Mouse (Mus musculus): ENCODE measurements around the gene Syne1. TPM values are rescaled to one million over a fixed set of nuclear protein-coding genes. Genes with fewer than 3 reads are reported as not detected.

Gene Syne1
- polyA plus RNA-seq, 1 experiment from 2014 or later = 19.6 TPM

- no peak overlapping the region for H3K4me2 ChIP-seq (ENCODE audit: low read length)
- 90% methylated on average over 3 of the region's 3 CpGs for WGBS
Observed at GRCm38 (mm10) chr10:5205977-5206376, 345.3 kb downstream of the Syne1 start.

GRCm38 (mm10) chr10:5205570-5205969 lies 345.7 kb downstream of the Syne1 start:
- Histone ChIP-seq H3K4me2 (ENCODE audit: low read length) (no peak overlapping the region), H3K4me3 (ENCODE audit: low read depth, low read length) (no peak overlapping the region), H3K4me1 (ENCODE audit: control insufficient read depth, insufficient read depth, low read length) (no peaks in the 10 kb centered on the region; the same call in 1 of the 2 replicates), H3K9me3 (replicated peaks; ENCODE audit: control insufficient read depth, low read length, poor library complexity, severe bottlenecking) (no peaks in the 10 kb centered on the region), H3K36me3 (ENCODE audit: control insufficient read depth, insufficient read depth, low read length) (peaks cover 4% of the 10 kb centered on the region; the same call in 1 of the 2 replicates), H3K9ac (ENCODE audit: low read depth, low read length) (no peak overlapping the region), H3K27me3 (ENCODE audit: control insufficient read depth, insufficient read depth, low read depth, low read length) (no peaks in the 10 kb centered on the region), H3K27ac (ENCODE audit: low read length) (no peak overlapping the region)
- WGBS = 87% methylated on average over 5 of the region's 5 CpGs
- no peak for ATAC-seq

More at GRCm38 (mm10) chr10:5205977-5206376, 345.3 kb downstream of the Syne1 start:
- H3K27ac ChIP-seq (ENCODE audit: low read length) = no peak overlapping the region
- H3K4me3 ChIP-seq (ENCODE audit: low read depth, low read length) = no peak overlapping the region
- no peaks in the 10 kb centered on the region; the same call in 1 of the 2 replicates for H3K4me1 ChIP-seq (ENCODE audit: control insufficient read depth, insufficient read depth, low read length)
- H3K36me3 ChIP-seq (ENCODE audit: control insufficient read depth, insufficient read depth, low read length) = peaks cover 4% of the 10 kb centered on the region; the same call in 1 of the 2 replicates
- ATAC-seq = no peak
- no peaks in the 10 kb centered on the region for H3K27me3 ChIP-seq (ENCODE audit: control insufficient read depth, insufficient read depth, low read depth, low read length)
- no peaks in the 10 kb centered on the region for H3K9me3 ChIP-seq (replicated peaks; ENCODE audit: control insufficient read depth, low read length, poor library complexity, severe bottlenecking)
- H3K9ac ChIP-seq (ENCODE audit: low read depth, low read length) = no peak overlapping the region

- 53% methylated on average over 10 of the region's 10 CpGs for WGBS
- no peaks in the 10 kb centered on the region; the same call in 1 of the 2 replicates for H3K4me1 ChIP-seq (ENCODE audit: control insufficient read depth, insufficient read depth, low read length)
- H3K4me3 ChIP-seq (ENCODE audit: low read depth, low read length) = no peak overlapping the region
- H3K27me3 ChIP-seq (ENCODE audit: control insufficient read depth, insufficient read depth, low read depth, low read length) = no peaks in the 10 kb centered on the region
- no peak overlapping the region for H3K27ac ChIP-seq (ENCODE audit: low read length)
- ATAC-seq = peak; percentile 69
- no peaks in the 10 kb centered on the region for H3K9me3 ChIP-seq (replicated peaks; ENCODE audit: control insufficient read depth, low read length, poor library complexity, severe bottlenecking)
- H3K36me3 ChIP-seq (ENCODE audit: control insufficient read depth, insufficient read depth, low read length) = peaks cover 4% of the 10 kb centered on the region; the same call in 1 of the 2 replicates
- H3K4me2 ChIP-seq (ENCODE audit: low read length) = no peak overlapping the region
- 0 out of 2 replicates have a peak overlapping the region, but pooled peaks have one; percentile 4 for H3K9ac ChIP-seq (ENCODE audit: low read depth, low read length)
Observed at GRCm38 (mm10) chr10:5203837-5204236, 347.4 kb downstream of the Syne1 start.

- ATAC-seq = no peak
- Histone ChIP-seq H3K36me3 (ENCODE audit: control insufficient read depth, insufficient read depth, low read length) (no peaks in the 10 kb centered on the region), H3K9ac (ENCODE audit: low read depth, low read length) (no peak overlapping the region), H3K4me3 (ENCODE audit: low read depth, low read length) (no peak overlapping the region), H3K4me1 (ENCODE audit: control insufficient read depth, insufficient read depth, low read length) (peaks cover 11% of the 10 kb centered on the region), H3K9me3 (replicated peaks; ENCODE audit: control insufficient read depth, low read length, poor library complexity, severe bottlenecking) (no peaks in the 10 kb centered on the region), H3K27me3 (ENCODE audit: control insufficient read depth, insufficient read depth, low read depth, low read length) (no peaks in the 10 kb centered on the region), H3K4me2 (ENCODE audit: low read length) (no peak overlapping the region), H3K27ac (ENCODE audit: low read length) (no peak overlapping the region)
- 89% methylated on average over 2 of the region's 2 CpGs for WGBS
Observed at GRCm38 (mm10) chr10:5197356-5197755, 353.9 kb downstream of the Syne1 start.

GRCm38 (mm10) chr10:5196267-5196666 lies 355.0 kb downstream of the Syne1 start:
- 94% methylated on average over 5 of the region's 5 CpGs for WGBS
- Histone ChIP-seq H3K36me3 (ENCODE audit: control insufficient read depth, insufficient read depth, low read length) (no peaks in the 10 kb centered on the region), H3K4me1 (ENCODE audit: control insufficient read depth, insufficient read depth, low read length) (peaks cover 11% of the 10 kb centered on the region), H3K27me3 (ENCODE audit: control insufficient read depth, insufficient read depth, low read depth, low read length) (no peaks in the 10 kb centered on the region), H3K9ac (ENCODE audit: low read depth, low read length) (no peak overlapping the region), H3K4me3 (ENCODE audit: low read depth, low read length) (no peak overlapping the region), H3K4me2 (ENCODE audit: low read length) (no peak overlapping the region), H3K27ac (ENCODE audit: low read length) (no peak overlapping the region), H3K9me3 (replicated peaks; ENCODE audit: control insufficient read depth, low read length, poor library complexity, severe bottlenecking) (no peaks in the 10 kb centered on the region)
- ATAC-seq = no peak

GRCm38 (mm10) chr10:5195288-5195687 lies 356.0 kb downstream of the Syne1 start:
- Histone ChIP-seq H3K27ac (ENCODE audit: low read length) (peak overlapping the region; percentile 13; the same call in 1 of the 2 replicates), H3K27me3 (ENCODE audit: control insufficient read depth, insufficient read depth, low read depth, low read length) (no peaks in the 10 kb centered on the region), H3K4me3 (ENCODE audit: low read depth, low read length) (no peak overlapping the region; the same call in 1 of the 2 replicates), H3K9me3 (replicated peaks; ENCODE audit: control insufficient read depth, low read length, poor library complexity, severe bottlenecking) (no peaks in the 10 kb centered on the region), H3K4me2 (ENCODE audit: low read length) (peak overlapping the region; percentile 79), H3K4me1 (ENCODE audit: control insufficient read depth, insufficient read depth, low read length) (peaks cover 11% of the 10 kb centered on the region), H3K9ac (ENCODE audit: low read depth, low read length) (no peak overlapping the region), H3K36me3 (ENCODE audit: control insufficient read depth, insufficient read depth, low read length) (no peaks in the 10 kb centered on the region)
- ATAC-seq = peak; percentile 33
- WGBS = 73% methylated on average over 5 of the region's 5 CpGs

GRCm38 (mm10) chr10:5194671-5195234 lies 356.5 kb downstream of the Syne1 start:
- peak; percentile 98 for ATAC-seq
- H3K36me3 ChIP-seq (ENCODE audit: control insufficient read depth, insufficient read depth, low read length) = no peaks in the 10 kb centered on the region
- peaks cover 11% of the 10 kb centered on the region for H3K4me1 ChIP-seq (ENCODE audit: control insufficient read depth, insufficient read depth, low read length)
- WGBS = under 1% methylated on average over 13 of the region's 13 CpGs
- peak overlapping the region; percentile 73 for H3K9ac ChIP-seq (ENCODE audit: low read depth, low read length)
- H3K4me2 ChIP-seq (ENCODE audit: low read length) = peak overlapping the region; percentile 79
- H3K27ac ChIP-seq (ENCODE audit: low read length) = peak overlapping the region; percentile 78
- no peaks in the 10 kb centered on the region for H3K9me3 ChIP-seq (replicated peaks; ENCODE audit: control insufficient read depth, low read length, poor library complexity, severe bottlenecking)
- no peaks in the 10 kb centered on the region for H3K27me3 ChIP-seq (ENCODE audit: control insufficient read depth, insufficient read depth, low read depth, low read length)
- H3K4me3 ChIP-seq (ENCODE audit: low read depth, low read length) = peak overlapping the region; percentile 51

GRCm38 (mm10) chr10:5194081-5194670 lies 357.1 kb downstream of the Syne1 start:
- Histone ChIP-seq H3K27ac (ENCODE audit: low read length) (peak overlapping the region; percentile 78), H3K4me1 (ENCODE audit: control insufficient read depth, insufficient read depth, low read length) (peaks cover 11% of the 10 kb centered on the region), H3K9ac (ENCODE audit: low read depth, low read length) (peak overlapping the region; percentile 73), H3K27me3 (ENCODE audit: control insufficient read depth, insufficient read depth, low read depth, low read length) (no peaks in the 10 kb centered on the region), H3K36me3 (ENCODE audit: control insufficient read depth, insufficient read depth, low read length) (no peaks in the 10 kb centered on the region), H3K9me3 (replicated peaks; ENCODE audit: control insufficient read depth, low read length, poor library complexity, severe bottlenecking) (no peaks in the 10 kb centered on the region), H3K4me3 (ENCODE audit: low read depth, low read length) (peak overlapping the region; percentile 51), H3K4me2 (ENCODE audit: low read length) (peak overlapping the region; percentile 79)
- 2% methylated on average over 13 of the region's 13 CpGs for WGBS
- ATAC-seq = peak; percentile 90

- no peak for ATAC-seq
Observed at GRCm38 (mm10) chr10:5192861-5193490, 358.3 kb downstream of the Syne1 start.

More at GRCm38 (mm10) chr10:5192861-5193490, 358.3 kb downstream of the Syne1 start:
- Histone ChIP-seq H3K4me1 (ENCODE audit: control insufficient read depth, insufficient read depth, low read length) (peaks cover 11% of the 10 kb centered on the region), H3K27me3 (ENCODE audit: control insufficient read depth, insufficient read depth, low read depth, low read length) (no peaks in the 10 kb centered on the region), H3K4me3 (ENCODE audit: low read depth, low read length) (no peak overlapping the region), H3K4me2 (ENCODE audit: low read length) (no peak overlapping the region), H3K9me3 (replicated peaks; ENCODE audit: control insufficient read depth, low read length, poor library complexity, severe bottlenecking) (no peaks in the 10 kb centered on the region), H3K9ac (ENCODE audit: low read depth, low read length) (no peak overlapping the region), H3K27ac (ENCODE audit: low read length) (no peak overlapping the region), H3K36me3 (ENCODE audit: control insufficient read depth, insufficient read depth, low read length) (no peaks in the 10 kb centered on the region)
- WGBS = 86% methylated on average over 9 of the region's 9 CpGs
